13 mouse cellular contexts compared by ENCODE assay signal in the genomic region with DNA sequence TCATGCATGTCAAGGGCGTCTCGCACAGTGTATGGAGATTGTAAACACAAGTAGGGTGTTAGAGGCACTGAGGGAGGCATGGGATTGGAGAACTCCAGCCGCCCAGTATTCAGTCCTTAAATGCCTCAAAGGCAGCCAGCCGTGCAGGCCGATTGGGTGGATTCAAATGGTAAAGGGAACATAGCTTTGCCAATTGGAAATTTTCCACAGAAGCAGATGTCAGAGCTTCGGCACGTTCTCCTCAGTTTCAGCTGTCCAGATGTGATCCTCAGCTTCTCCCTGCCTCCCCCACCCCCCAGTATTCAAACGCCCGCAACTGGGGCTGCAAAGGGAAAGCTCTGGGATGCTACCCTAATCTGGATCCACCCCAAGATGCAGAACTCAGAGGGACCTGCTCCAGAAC. TPM values are rescaled to one million over a fixed set of nuclear protein-coding genes. Genes with fewer than 3 reads are reported as not detected.
DNase-seq lines count a peak whose midpoint lies in the region; ATAC-seq lines count a peak whose summit lies in the region.
"Had no signal": no experiment of that assay in that cellular context is flagged by ENCODE, and none has a peak within 500 bp of the region (broad histone marks: within the 10 kb centered on the region; RNA-seq: fewer than 3 reads in every experiment).

No protein-coding gene starts in this region.

- no peak overlapping the region for H3K27ac ChIP-seq in forebrain, embryonic 13.5 days
- no peak overlapping the region for H3K27ac ChIP-seq in forebrain, embryonic 12.5 days
- peak overlapping the region; percentile 49 for H3K27ac ChIP-seq in neural tube, embryonic 13.5 days (replicated peaks)
- no peak overlapping the region; the same call in 1 of the 2 replicates for H3K27ac ChIP-seq in neural tube, embryonic 15.5 days (replicated peaks)
- H3K27ac ChIP-seq: gastrocnemius, adult 2 months; macrophage had no signal

- no peaks in the 10 kb centered on the region for H3K9me3 ChIP-seq in forebrain, embryonic 13.5 days (replicated peaks)
- no peaks in the 10 kb centered on the region for H3K9me3 ChIP-seq in forebrain, embryonic 12.5 days
- no peaks in the 10 kb centered on the region for H3K9me3 ChIP-seq in neural tube, embryonic 13.5 days
- no peaks in the 10 kb centered on the region for H3K9me3 ChIP-seq in neural tube, embryonic 15.5 days (replicated peaks)

- peaks cover 10% of the 10 kb centered on the region for H3K4me1 ChIP-seq in forebrain, embryonic 13.5 days
- H3K4me1 ChIP-seq in forebrain, embryonic 12.5 days = peaks cover 6% of the 10 kb centered on the region
- peaks cover 14% of the 10 kb centered on the region for H3K4me1 ChIP-seq in neural tube, embryonic 13.5 days (replicated peaks)
- H3K4me1 ChIP-seq in neural tube, embryonic 15.5 days = peaks cover 8% of the 10 kb centered on the region; the same call in 1 of the 2 replicates

- no peaks in the 10 kb centered on the region for H3K36me3 ChIP-seq in forebrain, embryonic 13.5 days (ENCODE audit: poor library complexity, severe bottlenecking)
- H3K36me3 ChIP-seq in forebrain, embryonic 12.5 days (replicated peaks) = no peaks in the 10 kb centered on the region
- H3K36me3 ChIP-seq in neural tube, embryonic 13.5 days = no peaks in the 10 kb centered on the region
- no peaks in the 10 kb centered on the region for H3K36me3 ChIP-seq in neural tube, embryonic 15.5 days

- H3K27me3 ChIP-seq in forebrain, embryonic 13.5 days = no peaks in the 10 kb centered on the region
- no peaks in the 10 kb centered on the region for H3K27me3 ChIP-seq in forebrain, embryonic 12.5 days
- H3K27me3 ChIP-seq in neural tube, embryonic 13.5 days = no peaks in the 10 kb centered on the region
- H3K27me3 ChIP-seq in neural tube, embryonic 15.5 days (replicated peaks) = no peaks in the 10 kb centered on the region

- H3K9ac ChIP-seq in forebrain, embryonic 13.5 days = no peak overlapping the region
- no peak overlapping the region for H3K9ac ChIP-seq in forebrain, embryonic 12.5 days
- no peak overlapping the region for H3K9ac ChIP-seq in neural tube, embryonic 13.5 days
- H3K9ac ChIP-seq in neural tube, embryonic 15.5 days (replicated peaks) = no peak overlapping the region

- 11% methylated on average over 9 of the region's 9 CpGs for WGBS in forebrain, embryonic 13.5 days
- 18% methylated on average over 9 of the region's 9 CpGs for WGBS in forebrain, embryonic 12.5 days
- 30% methylated on average over 9 of the region's 9 CpGs for WGBS in neural tube, embryonic 13.5 days
- 19% methylated on average over 9 of the region's 9 CpGs for WGBS in neural tube, embryonic 15.5 days

- no peak overlapping the region for H3K4me2 ChIP-seq in forebrain, embryonic 13.5 days
- H3K4me2 ChIP-seq in forebrain, embryonic 12.5 days = no peak overlapping the region; the same call in 1 of the 2 replicates
- no peak overlapping the region for H3K4me2 ChIP-seq in neural tube, embryonic 13.5 days
- H3K4me2 ChIP-seq in neural tube, embryonic 15.5 days = no peak overlapping the region

- no peak overlapping the region for H3K4me3 ChIP-seq in forebrain, embryonic 13.5 days
- no peak overlapping the region for H3K4me3 ChIP-seq in forebrain, embryonic 12.5 days (replicated peaks)
- no peak overlapping the region for H3K4me3 ChIP-seq in neural tube, embryonic 13.5 days
- no peak overlapping the region for H3K4me3 ChIP-seq in neural tube, embryonic 15.5 days (replicated peaks)
- H3K4me3 ChIP-seq: gastrocnemius, adult 2 months had no signal

- ATAC-seq in forebrain, embryonic 13.5 days = peak; percentile 62; the same call in 1 of the 2 replicates
- no peak for ATAC-seq in forebrain, embryonic 12.5 days (ENCODE audit: low FRiP score)
- no peak for ATAC-seq in neural tube, embryonic 13.5 days (ENCODE audit: low read depth)
- no peak for ATAC-seq in neural tube, embryonic 15.5 days (ENCODE audit: low FRiP score)

- DNase-seq in kidney, postnatal 14 days = peak; percentile 79
- DNase-seq in right cerebral cortex, postnatal 4 days = no peak
- DNase-seq in urinary bladder, adult 2 months (ENCODE audit: low spot score) = no peak
- no peak for DNase-seq in cerebellum, adult 18-20 months
- DNase-seq: adrenal gland, postnatal 36 days; B cell, adult 2 months; cerebellum, postnatal 14 days; gastrocnemius, adult 2 months had no signal

RNA-seq across cellular contexts. Expression of a gene that starts 21.3 kb away (rescaled TPM):
- 5.7 and 6.7 TPM in 2 replicates for polyA plus RNA-seq in forebrain, embryonic 13.5 days (2015; fragmentation: Nextera tagmentation; extraction: Ambion mirVana)
- 12.1 and 15.1 TPM in 2 replicates for polyA plus RNA-seq in forebrain, embryonic 12.5 days (2016; fragmentation: Nextera tagmentation; extraction: Ambion mirVana)
- polyA plus RNA-seq in neural tube, embryonic 13.5 days (2015; fragmentation: Nextera tagmentation; extraction: Ambion mirVana) = 9.5 and 10.8 TPM in 2 replicates
- polyA plus RNA-seq in neural tube, embryonic 15.5 days (2015; fragmentation: Nextera tagmentation; extraction: Ambion mirVana) = 8.1 and 12.6 TPM in 2 replicates
- polyA plus RNA-seq in urinary bladder, adult 2 months (2012; rRNA removed) = 51.0 and 51.8 TPM in 2 replicates
